Mouse (Mus musculus) testis, adult 2 months (tissue): ENCODE results near the gene Akt2.

Source experiments
- CTCF ChIP-seq: fragments of 200-500 bp; IDR thresholded peaks from 2 replicates; pipeline ENCODE4 v1.5.1; 2012; ENCODE audit warnings: low read depth, mild to moderate bottlenecking, inconsistent platforms, low read length, moderate library complexity; ENCODE audit not compliant: control insufficient read depth, insufficient read depth, insufficient replicate concordance
- POLR2A ChIP-seq: fragments of 200-500 bp; IDR thresholded peaks from 2 replicates; pipeline ENCODE4 v1.6.1; 2012; ENCODE audit warnings: low read depth, mild to moderate bottlenecking, inconsistent platforms, low read length, moderate library complexity; ENCODE audit not compliant: control insufficient read depth

GRCm38 (mm10) chr7:27610370-27610769 lies 19.0 kb downstream of the Akt2 start:
- TF ChIP-seq POLR2A (no peak), CTCF (no peak)
